Mouse (Mus musculus): Measurements from ENCODE around the gene Tas1r2. TPM values are rescaled to one million over a fixed set of nuclear protein-coding genes. Genes with fewer than 3 reads are reported as not detected.

Gene Tas1r2
- 0.07 and 0.08 TPM in 2 replicates for polyA plus RNA-seq (2015; fragmentation: Nextera tagmentation; extraction: Ambion mirVana)

- Histone ChIP-seq H3K36me3 (peaks cover 11% of the 10 kb centered on the region), H3K27me3 (no peaks in the 10 kb centered on the region), H3K4me2 (no peak within 1 kb of the TSS), H3K9ac (no peak within 1 kb of the TSS), H3K4me3 (no peak within 1 kb of the TSS), H3K9me3 (no peaks in the 10 kb centered on the region), H3K4me1 (no peaks in the 10 kb centered on the region), H3K27ac (no peak within 1 kb of the TSS)
- 78% methylated on average over 8 of the region's 8 CpGs for WGBS
- 0 out of 2 replicates have a peak, but pooled peaks have one; percentile 9 for ATAC-seq (ENCODE audit: insufficient number of reproducible peaks, low FRiP score, low TSS enrichment, low read depth)
Observed at GRCm38 (mm10) chr4:139653238-139653637, at the start of gene Tas1r2. Tas1r2 (plus strand) TSS chr4:139653538.

DNA sequence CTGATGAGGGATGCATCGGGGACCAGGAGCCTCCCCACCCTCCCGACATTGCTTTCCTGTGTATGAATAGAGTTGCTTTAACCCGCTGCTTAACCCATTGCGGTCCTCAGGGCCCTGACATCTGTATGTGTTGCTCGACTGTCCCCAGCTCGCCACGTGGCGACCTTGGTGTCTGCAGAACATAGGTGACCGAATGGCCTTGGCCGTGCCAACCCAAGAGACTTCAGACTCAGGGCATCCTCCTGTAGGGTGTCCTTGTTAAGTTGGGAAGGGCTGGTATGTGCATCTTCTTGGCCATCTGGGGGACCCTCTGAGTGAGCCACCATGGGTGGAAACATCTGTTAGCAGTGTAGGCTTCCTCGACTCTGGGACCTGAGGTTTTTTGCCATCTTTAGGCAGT, 48.1 kb upstream of the Tas1r2 start:
- 87% methylated on average over 11 of the region's 11 CpGs for WGBS
- H3K9ac ChIP-seq = no peak overlapping the region
- H3K9me3 ChIP-seq = no peaks in the 10 kb centered on the region
- peaks cover 31% of the 10 kb centered on the region for H3K4me1 ChIP-seq
- peaks cover 39% of the 10 kb centered on the region for H3K36me3 ChIP-seq
- no peaks in the 10 kb centered on the region for H3K27me3 ChIP-seq
- H3K4me3 ChIP-seq = no peak overlapping the region
- H3K27ac ChIP-seq = no peak overlapping the region
- no peak overlapping the region for H3K4me2 ChIP-seq
- ATAC-seq (ENCODE audit: insufficient number of reproducible peaks, low FRiP score, low TSS enrichment, low read depth) = no peak

- H3K9ac ChIP-seq = no peak overlapping the region
- H3K4me1 ChIP-seq = peaks cover 23% of the 10 kb centered on the region
- H3K36me3 ChIP-seq = peaks cover 39% of the 10 kb centered on the region
- H3K27me3 ChIP-seq = no peaks in the 10 kb centered on the region
- H3K9me3 ChIP-seq = no peaks in the 10 kb centered on the region
- H3K4me3 ChIP-seq = no peak overlapping the region
- no peak overlapping the region for H3K4me2 ChIP-seq
- WGBS = 94% methylated on average over 5 of the region's 5 CpGs
- ATAC-seq (ENCODE audit: insufficient number of reproducible peaks, low FRiP score, low TSS enrichment, low read depth) = no peak
- H3K27ac ChIP-seq = no peak overlapping the region
Observed at GRCm38 (mm10) chr4:139606732-139607131, 46.6 kb upstream of the Tas1r2 start.

DNA sequence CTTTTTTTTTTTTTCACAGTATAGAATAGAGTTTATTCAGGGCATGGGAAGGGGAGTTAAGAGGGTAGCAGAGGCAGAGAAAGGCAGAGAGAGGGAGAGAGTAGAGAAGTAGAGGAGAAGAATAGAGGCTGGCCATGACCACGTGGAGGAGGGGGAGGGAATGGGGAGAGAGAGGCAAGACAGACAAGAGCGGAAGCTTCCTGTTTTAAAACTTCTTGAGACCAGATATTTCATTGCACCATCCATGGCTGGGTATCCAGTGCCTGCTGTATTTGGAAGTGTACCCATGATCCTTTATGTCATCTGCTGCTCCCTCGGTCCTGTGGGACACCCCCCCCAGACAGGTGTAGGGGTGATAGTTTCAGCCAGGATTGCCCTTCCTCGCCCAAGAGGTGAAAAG, 44.4 kb upstream of the Tas1r2 start:
- Histone ChIP-seq H3K4me3 (no peak overlapping the region), H3K9ac (no peak overlapping the region), H3K9me3 (no peaks in the 10 kb centered on the region; the same call in 1 of the 2 replicates), H3K27me3 (no peaks in the 10 kb centered on the region), H3K36me3 (peaks cover 53% of the 10 kb centered on the region), H3K4me1 (peaks cover 8% of the 10 kb centered on the region; the same call in 1 of the 2 replicates), H3K4me2 (no peak overlapping the region), H3K27ac (no peak overlapping the region)
- ATAC-seq (ENCODE audit: insufficient number of reproducible peaks, low FRiP score, low TSS enrichment, low read depth) = no peak
- WGBS = 78% methylated on average over 4 of the region's 4 CpGs

DNA sequence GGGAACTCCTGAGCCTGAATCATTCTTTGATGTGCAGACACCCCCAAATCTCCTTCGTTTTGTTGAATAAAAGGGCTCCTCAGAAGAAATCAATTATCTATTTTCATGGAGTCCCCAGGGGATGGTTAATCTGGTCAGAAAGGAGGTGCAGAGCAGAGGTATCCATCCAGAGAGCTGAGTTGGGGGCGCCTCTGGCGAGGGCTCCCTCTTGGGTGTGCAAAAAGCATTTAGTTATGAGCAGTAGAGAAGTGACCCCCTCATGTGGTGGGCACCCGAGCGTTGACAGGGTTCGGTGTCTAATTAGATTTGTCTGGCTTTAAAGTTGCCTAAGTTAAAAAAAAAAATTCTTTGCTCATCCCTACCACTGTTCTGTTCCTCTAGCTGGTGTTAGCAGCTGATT, 42.4 kb upstream of the Tas1r2 start:
- H3K27ac ChIP-seq = peak overlapping the region; percentile 57; the same call in 1 of the 2 replicates
- ATAC-seq (ENCODE audit: insufficient number of reproducible peaks, low FRiP score, low TSS enrichment, low read depth) = no peak
- H3K9me3 ChIP-seq = no peaks in the 10 kb centered on the region; the same call in 1 of the 2 replicates
- H3K4me3 ChIP-seq = no peak overlapping the region
- no peaks in the 10 kb centered on the region for H3K27me3 ChIP-seq
- H3K9ac ChIP-seq = no peak overlapping the region
- no peak overlapping the region for H3K4me2 ChIP-seq
- H3K36me3 ChIP-seq = peaks cover 56% of the 10 kb centered on the region
- peaks cover 9% of the 10 kb centered on the region; the same call in 1 of the 2 replicates for H3K4me1 ChIP-seq
- 72% methylated on average over 6 of the region's 6 CpGs for whole genome bisulfite sequencing

- WGBS = under 1% methylated on average over 10 of the region's 10 CpGs
- Histone ChIP-seq H3K27me3 (no peaks in the 10 kb centered on the region), H3K9ac (no peak overlapping the region), H3K4me1 (peaks cover 15% of the 10 kb centered on the region), H3K4me3 (peak overlapping the region; percentile 30), H3K27ac (0 out of 2 replicates have a peak overlapping the region, but pooled peaks have one; percentile 73), H3K36me3 (peaks cover 62% of the 10 kb centered on the region), H3K4me2 (peak overlapping the region; percentile 52), H3K9me3 (no peaks in the 10 kb centered on the region; the same call in 1 of the 2 replicates)
- ATAC-seq (ENCODE audit: insufficient number of reproducible peaks, low FRiP score, low TSS enrichment, low read depth) = no peak
Observed at GRCm38 (mm10) chr4:139611542-139611953, 41.8 kb upstream of the Tas1r2 start.

- Histone ChIP-seq H3K27me3 (no peaks in the 10 kb centered on the region), H3K9me3 (no peaks in the 10 kb centered on the region; the same call in 1 of the 2 replicates), H3K9ac (no peak overlapping the region), H3K4me3 (no peak overlapping the region), H3K27ac (no peak overlapping the region), H3K4me2 (no peak overlapping the region), H3K36me3 (peaks cover 44% of the 10 kb centered on the region), H3K4me1 (peaks cover 21% of the 10 kb centered on the region)
- 82% methylated on average over 21 of the region's 21 CpGs for WGBS
- ATAC-seq (ENCODE audit: insufficient number of reproducible peaks, low FRiP score, low TSS enrichment, low read depth) = no peak
Observed at GRCm38 (mm10) chr4:139614524-139615260, 38.6 kb upstream of the Tas1r2 start.

- ATAC-seq (ENCODE audit: insufficient number of reproducible peaks, low FRiP score, low TSS enrichment, low read depth) = peak; percentile 71
- no peaks in the 10 kb centered on the region for H3K27me3 ChIP-seq
- no peaks in the 10 kb centered on the region; the same call in 1 of the 2 replicates for H3K9me3 ChIP-seq
- H3K9ac ChIP-seq = 0 out of 2 replicates have a peak overlapping the region, but pooled peaks have one; percentile 15
- 21% methylated on average over 24 of the region's 24 CpGs for WGBS
- peaks cover 15% of the 10 kb centered on the region for H3K4me1 ChIP-seq
- peak overlapping the region; percentile 30 for H3K4me3 ChIP-seq
- peak overlapping the region; percentile 48; the same call in 1 of the 2 replicates for H3K27ac ChIP-seq
- H3K36me3 ChIP-seq = peaks cover 42% of the 10 kb centered on the region
- H3K4me2 ChIP-seq = peak overlapping the region; percentile 44
Observed at GRCm38 (mm10) chr4:139616276-139617000, 36.9 kb upstream of the Tas1r2 start.

- no peaks in the 10 kb centered on the region; the same call in 1 of the 2 replicates for H3K9me3 ChIP-seq
- H3K9ac ChIP-seq = no peak overlapping the region
- H3K36me3 ChIP-seq = peaks cover 42% of the 10 kb centered on the region
- H3K4me2 ChIP-seq = peak overlapping the region; percentile 44
- no peak for ATAC-seq (ENCODE audit: insufficient number of reproducible peaks, low FRiP score, low TSS enrichment, low read depth)
- peaks cover 18% of the 10 kb centered on the region for H3K4me1 ChIP-seq
- H3K27me3 ChIP-seq = no peaks in the 10 kb centered on the region
- peak overlapping the region; percentile 30; the same call in 1 of the 2 replicates for H3K4me3 ChIP-seq
- no peak overlapping the region for H3K27ac ChIP-seq
- 60% methylated on average over 3 of the region's 3 CpGs for WGBS
Observed at GRCm38 (mm10) chr4:139617001-139617364, 36.4 kb upstream of the Tas1r2 start.

GRCm38 (mm10) chr4:139619765-139620164, 33.6 kb upstream of the Tas1r2 start:
- H3K9ac ChIP-seq = no peak overlapping the region
- peaks cover 37% of the 10 kb centered on the region for H3K4me1 ChIP-seq
- no peak overlapping the region for H3K27ac ChIP-seq
- no peak overlapping the region for H3K4me2 ChIP-seq
- 67% methylated on average over 6 of the region's 6 CpGs for WGBS
- ATAC-seq (ENCODE audit: insufficient number of reproducible peaks, low FRiP score, low TSS enrichment, low read depth) = no peak
- no peaks in the 10 kb centered on the region for H3K27me3 ChIP-seq
- no peak overlapping the region for H3K4me3 ChIP-seq
- H3K36me3 ChIP-seq = peaks cover 19% of the 10 kb centered on the region
- no peaks in the 10 kb centered on the region for H3K9me3 ChIP-seq

DNA sequence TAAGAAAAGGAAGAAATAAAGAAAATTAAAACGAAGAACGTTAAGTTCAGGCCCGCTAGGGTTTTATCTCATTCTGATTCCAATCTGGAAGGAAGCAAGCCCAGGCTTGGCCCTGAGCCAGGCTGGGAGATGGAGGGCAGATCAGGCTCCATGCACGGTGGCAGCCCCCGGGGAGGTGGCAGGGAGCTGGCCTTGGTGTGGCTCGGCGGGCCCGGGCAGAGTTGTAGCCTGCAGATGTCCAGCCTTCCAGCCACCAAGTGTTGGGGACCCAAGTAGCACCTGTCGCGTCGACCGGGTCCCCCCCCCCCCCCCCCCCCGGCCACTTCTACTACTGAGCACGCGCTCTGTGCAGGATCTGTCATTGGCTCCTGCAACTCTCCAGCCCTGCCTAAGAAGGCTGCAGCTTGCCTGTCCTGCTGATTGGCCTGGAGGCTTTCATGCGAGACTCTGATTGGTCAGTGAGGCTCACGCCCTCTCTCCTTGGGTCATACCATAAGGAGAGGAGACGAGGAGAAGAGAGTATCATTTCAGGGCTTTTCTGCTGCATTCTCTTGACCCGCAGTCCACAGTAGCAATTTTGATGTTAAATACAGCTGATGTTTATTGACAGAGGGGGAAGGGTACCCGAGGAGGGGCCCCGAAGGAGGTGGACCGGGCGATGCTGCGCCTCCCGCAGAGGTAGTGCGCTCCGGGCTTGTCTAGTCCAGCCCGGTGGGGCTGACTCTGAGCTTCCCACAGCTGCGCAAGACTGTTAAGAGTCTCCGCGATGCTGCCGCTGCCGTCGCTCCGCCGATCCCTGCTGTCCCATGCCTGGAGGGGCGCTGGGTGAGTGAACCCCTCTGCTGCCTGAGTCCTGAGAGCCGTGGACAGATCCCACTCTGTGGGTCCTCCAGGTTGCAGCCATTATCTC, 30.7 kb upstream of the Tas1r2 start, which contains the start of gene Aldh4a1:
Gene Aldh4a1 (plus strand): TSS at position 494 of the 910 bp plus-strand sequence.
- WGBS = under 1% methylated on average over 35 of the region's 38 CpGs
- H3K4me3 ChIP-seq = peak within 1 kb of the TSS; percentile 78
- H3K4me1 ChIP-seq = peaks cover 24% of the 10 kb centered on the region
- H3K9me3 ChIP-seq = no peaks in the 10 kb centered on the region
- H3K4me2 ChIP-seq = peak within 1 kb of the TSS; percentile 92
- H3K9ac ChIP-seq = peak within 1 kb of the TSS; percentile 74
- H3K27me3 ChIP-seq = no peaks in the 10 kb centered on the region
- peak within 1 kb of the TSS; percentile 91 for H3K27ac ChIP-seq
- peaks cover 3% of the 10 kb centered on the region; the same call in 1 of the 2 replicates for H3K36me3 ChIP-seq
- peak; percentile 99 for ATAC-seq (ENCODE audit: insufficient number of reproducible peaks, low FRiP score, low TSS enrichment, low read depth)

All from limb, embryonic 15.5 days (tissue).